Mouse (Mus musculus) forebrain, embryonic 16.5 days (tissue): ENCODE results near the gene Eml6. TPM values are rescaled to one million over a fixed set of nuclear protein-coding genes. Genes with fewer than 3 reads are reported as not detected.
A peak's percentile ranks its signal among the peaks of the same experiment; 100 is the strongest.
"Not testable (repeated sequence)": the region's sequence is repeated elsewhere in the genome, so short reads cannot be mapped to it uniquely, and the experiment has no call there.

Experiments used
- ATAC-seq: fragments of 200-750 bp; cut with Nextera tagmentation; 2 replicates; pipeline ENCODE4 v1.8.0; 2017; ENCODE audit warnings: mild to moderate bottlenecking, moderate library complexity
- H3K27ac ChIP-seq: fragments of 300-500 bp; sonication (generic); 2 replicates; pipeline ENCODE4 v1.5.1; 2014; ENCODE audit warnings: low read length, control low read depth
- H3K27me3 ChIP-seq: fragments of 300-500 bp; sonication (generic); replicated peaks from 2 replicates; pipeline ENCODE4 v1.6.1; 2014; ENCODE audit warnings: low read length; ENCODE audit not compliant: control insufficient read depth, insufficient read depth
- H3K36me3 ChIP-seq: fragments of 300-500 bp; sonication (generic); 2 replicates; pipeline ENCODE4 v1.6.1; 2014; ENCODE audit not compliant: control insufficient read depth, insufficient read depth
- H3K4me1 ChIP-seq: fragments of 300-500 bp; sonication (generic); replicated peaks from 2 replicates; pipeline ENCODE4 v1.6.1; 2014; ENCODE audit warnings: low read length; ENCODE audit not compliant: control insufficient read depth, insufficient read depth
- H3K4me2 ChIP-seq: fragments of 300-500 bp; sonication (generic); 2 replicates; pipeline ENCODE4 v1.6.1; 2014; ENCODE audit warnings: mild to moderate bottlenecking, low read length, control low read depth
- H3K4me3 ChIP-seq: fragments of 300-500 bp; sonication (generic); replicated peaks from 2 replicates; pipeline ENCODE4 v1.5.1; 2014; ENCODE audit warnings: mild to moderate bottlenecking, low read length, control low read depth
- H3K9ac ChIP-seq: fragments of 300-500 bp; sonication (generic); replicated peaks from 2 replicates; pipeline ENCODE4 v1.6.1; 2014; ENCODE audit warnings: low read depth, low read length, control low read depth
- H3K9me3 ChIP-seq: fragments of 300-500 bp; sonication (generic); 2 replicates; pipeline ENCODE4 v1.6.1; 2016; ENCODE audit warnings: low read length; ENCODE audit not compliant: control insufficient read depth
- WGBS: fragments of 180-500 bp; shearing (Covaris S2); extraction: QIAGEN DNeasy Blood & Tissue Kit; methylation state at CpG from one replicate; pipeline ENCODE4 v1.1.7; 2014; 5-methylcytosine and 5-hydroxymethylcytosine counted together
- polyA plus RNA-seq: library from polyadenylated mRNA; unstranded; fragments of >200 nt; fragmentation: Nextera tagmentation; extraction: Ambion mirVana; gene quantifications from 2 replicates; pipeline ENCODE4 v1.2.1, GENCODE M21; 2015

The Eml6 gene
- polyA plus RNA-seq, 1 experiment from 2014 or later, result 5.6 TPM

DNA sequence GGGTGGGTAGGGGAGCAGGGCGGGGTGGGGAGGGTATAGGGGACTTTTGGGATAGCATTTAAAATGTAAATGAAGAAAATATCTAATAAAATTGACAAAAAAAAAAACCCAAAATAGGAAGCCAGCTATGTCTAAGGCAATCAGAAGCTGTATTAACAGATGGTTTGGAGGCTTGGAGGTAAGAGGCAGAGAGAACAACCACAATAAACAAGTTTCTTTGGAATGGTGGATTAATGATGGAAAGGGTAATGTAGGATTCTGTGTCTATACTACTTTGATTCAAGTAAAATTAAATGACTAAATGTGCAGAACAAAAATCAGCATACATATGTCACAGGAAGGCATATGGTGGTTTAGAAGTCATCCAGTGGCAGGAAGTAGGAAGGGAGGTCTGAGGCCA lies 102.0 kb downstream of the Eml6 start:
- peaks cover 3% of the 10 kb centered on the region; the same call in 1 of the 2 replicates for H3K4me1 ChIP-seq
- H3K9ac ChIP-seq, result no peak overlapping the region
- H3K27ac ChIP-seq, result peak overlapping the region; percentile 23; the same call in 1 of the 2 replicates
- H3K4me3 ChIP-seq, result no peak overlapping the region
- peak; percentile 46; the same call in 1 of the 2 replicates for ATAC-seq
- H3K4me2 ChIP-seq, result no peak overlapping the region
- H3K36me3 ChIP-seq, result no peaks in the 10 kb centered on the region
- H3K27me3 ChIP-seq, result no peaks in the 10 kb centered on the region
- 89% methylated on average over 1 of the region's 1 CpGs for WGBS
- H3K9me3 ChIP-seq, result no peaks in the 10 kb centered on the region

DNA sequence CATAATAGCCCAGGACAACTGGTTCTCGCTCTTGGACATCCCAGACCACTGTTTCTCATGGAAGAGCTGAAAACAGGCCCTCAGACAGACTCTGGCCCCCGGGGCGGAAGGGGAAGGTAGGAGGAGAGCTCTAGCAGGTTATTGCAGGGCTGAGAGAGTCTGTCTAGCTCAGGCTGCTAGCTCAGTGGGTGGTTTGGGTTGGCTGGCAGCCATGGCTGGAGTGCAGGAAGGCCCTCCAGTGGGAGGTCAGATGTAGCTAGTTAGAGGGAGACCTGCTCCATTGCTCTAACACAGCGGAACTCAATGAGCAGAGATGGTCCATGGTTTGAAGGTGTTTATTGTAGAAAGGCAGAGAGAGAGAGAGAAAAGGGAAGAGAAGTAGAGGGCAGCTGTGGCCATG lies 112.7 kb downstream of the Eml6 start:
- Histone ChIP-seq H3K4me3 (no peak overlapping the region), H3K4me1 (no peaks in the 10 kb centered on the region), H3K36me3 (no peaks in the 10 kb centered on the region), H3K4me2 (no peak overlapping the region), H3K27ac (no peak overlapping the region), H3K9me3 (no peaks in the 10 kb centered on the region), H3K27me3 (no peaks in the 10 kb centered on the region), H3K9ac (no peak overlapping the region)
- WGBS, result 94% methylated on average over 4 of the region's 4 CpGs
- no peak for ATAC-seq

- ATAC-seq, result no peak
- Histone ChIP-seq H3K27ac (no peak overlapping the region), H3K9ac (no peak overlapping the region)
Measured at GRCm38 (mm10) chr11:29909330-29909729, 116.5 kb downstream of the Eml6 start.

GRCm38 (mm10) chr11:29885160-29885559 lies 140.7 kb downstream of the Eml6 start:
- H3K27ac ChIP-seq, result no peak overlapping the region
- no peaks in the 10 kb centered on the region for H3K27me3 ChIP-seq
- no peak overlapping the region for H3K4me2 ChIP-seq
- H3K4me3 ChIP-seq, result no peak overlapping the region
- H3K9me3 ChIP-seq, result no peaks in the 10 kb centered on the region
- no peaks in the 10 kb centered on the region for H3K4me1 ChIP-seq
- ATAC-seq, result peak; percentile 92
- 0% methylated on average over 1 of the region's 1 CpGs for WGBS
- no peak overlapping the region for H3K9ac ChIP-seq
- no peaks in the 10 kb centered on the region for H3K36me3 ChIP-seq

More at GRCm38 (mm10) chr11:29909330-29909729, 116.5 kb downstream of the Eml6 start:
- Histone ChIP-seq H3K4me1 (no peaks in the 10 kb centered on the region), H3K4me2 (no peak overlapping the region), H3K27me3 (no peaks in the 10 kb centered on the region), H3K9me3 (no peaks in the 10 kb centered on the region), H3K36me3 (no peaks in the 10 kb centered on the region), H3K4me3 (no peak overlapping the region)

- Histone ChIP-seq H3K36me3 (no peaks in the 10 kb centered on the region), H3K27ac (no peak overlapping the region), H3K4me3 (no peak overlapping the region), H3K4me1 (no peaks in the 10 kb centered on the region), H3K9me3 (no peaks in the 10 kb centered on the region), H3K9ac (no peak overlapping the region), H3K27me3 (no peaks in the 10 kb centered on the region), H3K4me2 (no peak overlapping the region)
- 91% methylated on average over 1 of the region's 1 CpGs for whole genome bisulfite sequencing
- ATAC-seq, result no peak
Measured at GRCm38 (mm10) chr11:29884355-29884754, 141.5 kb downstream of the Eml6 start.

DNA sequence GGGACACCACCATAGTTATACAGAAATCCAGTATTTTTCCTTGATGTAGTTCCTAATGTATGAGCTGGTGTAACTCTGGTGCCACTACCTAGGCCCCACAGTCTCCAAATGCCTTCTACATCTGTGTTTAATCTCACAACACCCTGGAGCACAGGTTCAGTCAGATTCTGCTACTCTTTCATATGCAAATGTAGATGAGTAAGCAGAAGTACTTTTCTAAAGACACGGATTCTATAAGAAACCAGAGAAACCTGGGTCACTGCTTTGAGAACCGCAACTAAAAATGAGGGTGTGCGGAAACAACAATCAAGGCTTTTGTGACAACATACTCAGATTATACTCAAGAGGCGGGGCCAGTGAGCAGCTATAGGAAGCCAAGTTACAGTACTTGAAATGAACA lies 142.8 kb downstream of the Eml6 start:
- no peak overlapping the region for H3K9ac ChIP-seq
- H3K4me3 ChIP-seq, result no peak overlapping the region
- H3K9me3 ChIP-seq, result no peaks in the 10 kb centered on the region
- no peaks in the 10 kb centered on the region for H3K36me3 ChIP-seq
- 28% methylated on average over 4 of the region's 4 CpGs for WGBS
- H3K4me2 ChIP-seq, result no peak overlapping the region
- no peak overlapping the region for H3K27ac ChIP-seq
- H3K27me3 ChIP-seq, result no peaks in the 10 kb centered on the region
- ATAC-seq, result no peak
- H3K4me1 ChIP-seq, result no peaks in the 10 kb centered on the region

GRCm38 (mm10) chr11:29879641-29880040 lies 146.2 kb downstream of the Eml6 start:
- Histone ChIP-seq H3K4me2 (no peak overlapping the region), H3K27me3 (no peaks in the 10 kb centered on the region), H3K4me1 (no peaks in the 10 kb centered on the region), H3K9ac (no peak overlapping the region), H3K27ac (no peak overlapping the region), H3K4me3 (no peak overlapping the region), H3K9me3 (no peaks in the 10 kb centered on the region), H3K36me3 (no peaks in the 10 kb centered on the region)
- ATAC-seq, result no peak
- 90% methylated on average over 2 of the region's 2 CpGs for WGBS

DNA sequence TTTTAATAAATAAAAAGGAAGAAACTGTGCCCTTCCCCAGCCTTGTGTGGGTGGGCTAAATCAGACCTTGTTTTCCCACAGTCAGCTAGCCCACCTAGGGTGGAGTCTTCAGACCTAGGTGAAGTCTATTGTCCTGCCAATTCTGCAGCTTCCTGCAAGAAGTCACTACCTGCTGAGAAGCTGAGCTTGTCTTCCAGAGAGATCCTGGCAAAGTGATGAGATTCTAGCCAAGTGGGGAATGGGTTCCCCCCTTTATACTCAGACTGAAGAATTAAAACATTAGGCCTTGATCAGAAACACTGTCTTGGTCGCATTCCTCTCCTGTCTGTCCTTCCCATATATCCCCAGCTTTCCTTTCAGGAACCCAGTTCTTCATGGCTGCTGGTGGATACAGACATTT lies 147.9 kb downstream of the Eml6 start:
- ATAC-seq, result no peak
- 71% methylated on average over 1 of the region's 1 CpGs for WGBS

GRCm38 (mm10) chr11:29877280-29877679 lies 148.6 kb downstream of the Eml6 start:
- H3K9me3 ChIP-seq, result no peaks in the 10 kb centered on the region
- H3K4me1 ChIP-seq, result no peaks in the 10 kb centered on the region
- 24% methylated on average over 3 of the region's 3 CpGs for WGBS
- H3K4me2 ChIP-seq, result no peak overlapping the region
- ATAC-seq, result no peak
- no peak overlapping the region for H3K27ac ChIP-seq
- H3K36me3 ChIP-seq, result no peaks in the 10 kb centered on the region
- H3K9ac ChIP-seq, result no peak overlapping the region
- no peak overlapping the region for H3K4me3 ChIP-seq
- H3K27me3 ChIP-seq, result no peaks in the 10 kb centered on the region

More for the DNA sequence above, 147.9 kb downstream of the Eml6 start:
- H3K27ac ChIP-seq, result no peak overlapping the region
- no peak overlapping the region for H3K4me2 ChIP-seq
- no peaks in the 10 kb centered on the region for H3K4me1 ChIP-seq
- H3K4me3 ChIP-seq, result no peak overlapping the region
- no peak overlapping the region for H3K9ac ChIP-seq
- H3K27me3 ChIP-seq, result no peaks in the 10 kb centered on the region
- H3K36me3 ChIP-seq, result no peaks in the 10 kb centered on the region
- no peaks in the 10 kb centered on the region for H3K9me3 ChIP-seq

DNA sequence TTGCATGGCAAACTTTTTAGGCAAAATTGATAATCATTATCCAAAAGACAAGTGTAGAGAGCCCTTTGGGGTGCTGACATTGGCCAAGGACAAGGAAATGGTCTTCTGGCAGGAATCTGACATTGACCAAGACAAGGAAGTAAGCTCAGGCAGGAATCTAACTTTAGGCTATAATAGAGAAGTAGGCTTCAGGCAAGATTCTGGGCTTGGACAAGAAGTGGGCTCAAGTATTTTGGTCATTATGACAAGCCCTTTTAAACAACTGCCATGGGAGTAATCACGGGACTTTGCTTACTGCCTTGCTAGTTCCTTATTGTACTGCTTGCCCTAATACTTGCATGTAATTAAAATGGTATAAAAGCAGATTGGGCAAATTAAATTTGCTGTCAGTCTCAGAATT lies 151.1 kb downstream of the Eml6 start:
- WGBS, result 65% methylated on average over 1 of the region's 1 CpGs
- H3K27me3 ChIP-seq, H3K36me3 ChIP-seq: not testable (repeated sequence)

More for the DNA sequence above, 151.1 kb downstream of the Eml6 start:
- H3K9me3 ChIP-seq, H3K4me2 ChIP-seq, H3K4me1 ChIP-seq, H3K27ac ChIP-seq, H3K4me3 ChIP-seq, H3K9ac ChIP-seq, ATAC-seq: not testable (repeated sequence)
